Mouse (Mus musculus) heart, postnatal 25 days (tissue): ENCODE results near the gene Cep126. TPM values are rescaled to one million over a fixed set of nuclear protein-coding genes. Genes with fewer than 3 reads are reported as not detected.

Source experiments
- total RNA-seq, 2 experiments: library from RNA; stranded (reverse); gene quantifications; 2 replicates each; pipeline ENCODE4 v1.2.3; 2021

The Cep126 gene
- total RNA-seq, 2 experiments from 2014 or later, result 2.3 to 3.4 TPM

Other genes starting within 250 kb of the Cep126 start
- 10 to 100 TPM; 61.1 to 62.8 TPM for gene Yap1, start 129.7 kb downstream of the Cep126 start, total RNA-seq
- gene Cfap300, start 91.5 kb downstream of the Cep126 start, total RNA-seq, result 1 to 10 TPM in 1 of 2 experiments, under 1 TPM in 1; 0.73 to 1.2 TPM